Mouse (Mus musculus) testis, adult 2 months (tissue): Measurements from ENCODE around the gene Foxp4. TPM values are rescaled to one million over a fixed set of nuclear protein-coding genes. Genes with fewer than 3 reads are reported as not detected.

Experiments used
- H3K27ac ChIP-seq: fragments of 200-500 bp; 2 replicates; pipeline ENCODE4 v1.5.1; 2012; ENCODE audit warnings: low read depth, low read length; ENCODE audit not compliant: control insufficient read depth, insufficient read depth
- H3K27me3 ChIP-seq: fragments of 200-500 bp; 2 replicates; pipeline ENCODE4 v1.6.1; 2012; ENCODE audit warnings: mild to moderate bottlenecking, low read length, moderate library complexity; ENCODE audit not compliant: control insufficient read depth, insufficient read depth
- H3K36me3 ChIP-seq: fragments of 200-500 bp; 2 replicates; pipeline ENCODE4 v1.6.1; 2012; ENCODE audit warnings: mild to moderate bottlenecking, low read length; ENCODE audit not compliant: control insufficient read depth, insufficient read depth
- H3K4me1 ChIP-seq: fragments of 200-500 bp; 2 replicates; pipeline ENCODE4 v1.6.1; 2012; ENCODE audit warnings: low read length; ENCODE audit not compliant: control insufficient read depth, insufficient read depth
- H3K4me3 ChIP-seq: fragments of 200-500 bp; 2 replicates; pipeline ENCODE4 v1.5.1; 2012; ENCODE audit warnings: low read depth, mild to moderate bottlenecking, low read length, moderate library complexity, mixed read lengths; ENCODE audit not compliant: control insufficient read depth
- CTCF ChIP-seq: fragments of 200-500 bp; IDR thresholded peaks from 2 replicates; pipeline ENCODE4 v1.5.1; 2012; ENCODE audit warnings: low read depth, mild to moderate bottlenecking, inconsistent platforms, low read length, moderate library complexity; ENCODE audit not compliant: control insufficient read depth, insufficient read depth, insufficient replicate concordance
- POLR2A ChIP-seq: fragments of 200-500 bp; IDR thresholded peaks from 2 replicates; pipeline ENCODE4 v1.6.1; 2012; ENCODE audit warnings: low read depth, mild to moderate bottlenecking, inconsistent platforms, low read length, moderate library complexity; ENCODE audit not compliant: control insufficient read depth
- polyA plus RNA-seq: library from polyadenylated mRNA; depleted of rRNA; stranded (reverse); fragments of >200 nt; gene quantifications from 2 replicates; pipeline ENCODE4 v1.2.3, GENCODE M21; 2012

Gene Foxp4
- polyA plus RNA-seq, 1 experiment = 7.8 TPM

- Histone ChIP-seq H3K27me3 (no peaks in the 10 kb centered on the region), H3K27ac (no peak overlapping the region), H3K4me3 (no peak overlapping the region), H3K36me3 (no peaks in the 10 kb centered on the region), H3K4me1 (no peaks in the 10 kb centered on the region; the same call in 1 of the 2 replicates)
- no peak for TF ChIP-seq POLR2A
- no peak for TF ChIP-seq CTCF
These were observed 36.9 kb downstream of the Foxp4 start for GRCm38 (mm10) chr17:47887381-47888154.

- TF ChIP-seq POLR2A (no peak), CTCF (no peak)
- H3K4me3 ChIP-seq = no peak overlapping the region
- H3K36me3 ChIP-seq = no peaks in the 10 kb centered on the region
- no peak overlapping the region for H3K27ac ChIP-seq
- peaks cover 10% of the 10 kb centered on the region for H3K4me1 ChIP-seq
- no peaks in the 10 kb centered on the region for H3K27me3 ChIP-seq
These were observed 41.3 kb downstream of the Foxp4 start for GRCm38 (mm10) chr17:47883099-47883498.

GRCm38 (mm10) chr17:47881330-47881729 lies 43.1 kb downstream of the Foxp4 start:
- no peak for TF ChIP-seq CTCF
- no peak for TF ChIP-seq POLR2A
- H3K27ac ChIP-seq = no peak overlapping the region
- H3K4me3 ChIP-seq = no peak overlapping the region
- H3K27me3 ChIP-seq = no peaks in the 10 kb centered on the region
- H3K36me3 ChIP-seq = no peaks in the 10 kb centered on the region
- peaks cover 18% of the 10 kb centered on the region for H3K4me1 ChIP-seq

- TF ChIP-seq POLR2A (no peak), CTCF (no peak)
- Histone ChIP-seq H3K4me1 (peaks cover 18% of the 10 kb centered on the region), H3K4me3 (no peak overlapping the region), H3K36me3 (no peaks in the 10 kb centered on the region), H3K27ac (no peak overlapping the region), H3K27me3 (no peaks in the 10 kb centered on the region)
These were observed 45.2 kb downstream of the Foxp4 start for GRCm38 (mm10) chr17:47879207-47879606.

- peaks cover 18% of the 10 kb centered on the region for H3K4me1 ChIP-seq
- H3K4me3 ChIP-seq = peak overlapping the region; percentile 34
- TF ChIP-seq CTCF (no peak), POLR2A (0 out of 2 replicates have a peak, but pooled peaks have one; percentile 34)
- no peaks in the 10 kb centered on the region for H3K36me3 ChIP-seq
- H3K27ac ChIP-seq = no peak overlapping the region
- no peaks in the 10 kb centered on the region for H3K27me3 ChIP-seq
These were observed 45.9 kb downstream of the Foxp4 start for GRCm38 (mm10) chr17:47878378-47879089.

- H3K36me3 ChIP-seq = no peaks in the 10 kb centered on the region
- peaks cover 18% of the 10 kb centered on the region for H3K4me1 ChIP-seq
- H3K27ac ChIP-seq = no peak overlapping the region
- H3K4me3 ChIP-seq = no peak overlapping the region; the same call in 1 of the 2 replicates
- no peaks in the 10 kb centered on the region for H3K27me3 ChIP-seq
- TF ChIP-seq POLR2A (no peak), CTCF (no peak)
These were observed 46.6 kb downstream of the Foxp4 start for GRCm38 (mm10) chr17:47877715-47878377.
